Mouse (Mus musculus) spleen, adult 2 months (tissue): ENCODE measurements around the gene Mical3.

Experiments used
- CTCF ChIP-seq: fragments of 200-500 bp; IDR thresholded peaks from 2 replicates; pipeline ENCODE4 v1.5.1; 2011; ENCODE audit warnings: mild to moderate bottlenecking, inconsistent platforms; ENCODE audit not compliant: insufficient read depth, insufficient read length, insufficient replicate concordance; ENCODE audit errors: extremely low read depth
- POLR2A ChIP-seq: fragments of 200-500 bp; IDR thresholded peaks from 2 replicates; pipeline ENCODE4 v1.6.1; 2011; ENCODE audit warnings: low read depth, low read length, inconsistent platforms

DNA sequence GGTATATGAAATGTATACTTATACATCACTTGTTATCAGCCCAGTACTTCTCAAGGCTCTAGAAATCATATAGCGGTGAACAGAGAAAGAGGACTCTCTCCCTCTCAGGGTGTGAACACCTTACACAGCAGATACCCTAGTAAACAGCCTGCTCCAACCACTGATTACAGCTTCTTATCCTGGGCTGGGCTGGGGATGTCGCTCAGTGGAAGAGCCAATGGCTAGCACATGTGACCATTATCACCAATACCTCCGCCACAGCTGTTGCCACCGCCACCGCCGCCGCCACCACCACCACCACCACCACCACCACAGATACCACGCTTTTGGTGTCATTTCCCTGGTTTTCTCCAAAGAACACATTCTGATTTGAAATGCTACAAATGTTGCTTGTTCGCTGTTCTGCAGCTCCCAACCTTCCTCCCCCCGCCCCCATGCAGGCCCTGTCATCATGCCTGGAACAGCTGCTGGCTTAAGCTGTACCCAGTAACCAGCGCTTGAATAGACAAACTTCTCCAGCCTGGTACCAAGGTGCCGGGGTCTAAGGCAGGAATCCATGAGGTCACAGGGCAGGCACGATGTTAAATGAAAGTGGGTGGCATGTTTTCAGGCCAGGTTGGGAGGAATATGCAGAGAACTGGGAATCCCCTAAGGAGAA is 78.7 kb downstream of the Mical3 start:
- TF ChIP-seq CTCF (no peak), POLR2A (no peak)
